Mouse (Mus musculus) left cerebral cortex, postnatal 36 days (tissue): ENCODE measurements at regions not wholly inside any gene's neighbourhood (a gene's known extent, or its start where the extent isn't known, plus 50 kb on each side); places are given as distances from the start of the nearest gene placed in this dataset.

Experiments
- DNase-seq, 2 experiments: peaks; one replicate each; pipeline ENCODE4 v3.0.0; 2021 to 2022; ENCODE audit warnings: low spot score in 2 of 2, mixed read lengths in 1 of 2
- intact Hi-C: fragments of 180-260 bp; cut with DNase I; formaldehyde crosslinking; loops from one replicate; pipeline ENCODE4 v1.15.1; 2025

DNA sequence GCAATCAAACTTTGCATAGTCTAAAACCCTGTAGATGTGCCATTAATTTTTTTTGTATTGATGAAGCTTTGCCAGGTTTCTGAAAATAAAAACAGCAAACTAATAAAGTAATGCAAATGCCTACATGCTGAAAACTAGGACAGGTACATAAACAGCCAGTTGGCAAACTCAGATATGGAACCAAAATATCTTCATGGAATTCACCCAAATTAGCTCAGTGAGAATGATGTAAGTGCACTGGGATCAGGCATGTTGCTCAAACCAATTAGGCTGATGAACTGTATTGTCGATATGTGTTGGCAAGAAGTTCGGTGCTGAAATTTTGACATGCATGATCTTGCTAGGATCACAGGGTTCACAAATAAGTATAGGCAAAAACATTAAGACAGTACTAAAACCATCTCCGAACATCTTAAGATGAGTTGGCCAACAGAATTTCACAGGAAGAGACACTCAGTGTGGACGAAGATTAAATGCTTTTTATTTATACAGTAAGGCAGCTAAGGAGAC, 95.3 kb upstream of the Rgma start:
- intact Hi-C loops: no loop called here
- no peak for DNase-seq

- no peak for DNase-seq
- intact Hi-C loops: no loop called here
Measured at GRCm38 (mm10) chr7:73286244-73286643, 89.1 kb upstream of the Rgma start.

DNA sequence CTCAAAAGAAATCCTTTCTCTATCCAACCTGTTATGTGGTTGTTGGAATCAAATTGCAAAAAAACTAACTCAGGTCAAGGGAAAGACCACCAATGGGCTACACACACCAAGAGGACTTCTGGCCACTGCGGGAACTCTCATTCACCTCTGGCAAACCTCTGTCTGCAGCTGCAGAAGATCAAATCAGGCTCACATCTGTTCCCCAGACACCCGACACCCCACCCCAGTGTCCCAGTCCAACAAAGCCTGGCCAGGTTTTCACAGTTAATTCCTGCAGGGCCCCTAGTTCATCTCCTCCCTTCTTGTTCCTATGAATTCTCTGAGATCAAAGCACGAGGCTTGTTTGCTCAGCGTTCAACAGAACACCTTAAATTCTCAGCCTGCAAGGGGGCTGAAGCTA, 82.0 kb upstream of the Rgma start:
- no peak for DNase-seq
- intact Hi-C loops: no loop called here

GRCm38 (mm10) chr7:73294399-73294798, 80.9 kb upstream of the Rgma start:
- intact Hi-C loops: no loop called here
- DNase-seq: no peak

DNA sequence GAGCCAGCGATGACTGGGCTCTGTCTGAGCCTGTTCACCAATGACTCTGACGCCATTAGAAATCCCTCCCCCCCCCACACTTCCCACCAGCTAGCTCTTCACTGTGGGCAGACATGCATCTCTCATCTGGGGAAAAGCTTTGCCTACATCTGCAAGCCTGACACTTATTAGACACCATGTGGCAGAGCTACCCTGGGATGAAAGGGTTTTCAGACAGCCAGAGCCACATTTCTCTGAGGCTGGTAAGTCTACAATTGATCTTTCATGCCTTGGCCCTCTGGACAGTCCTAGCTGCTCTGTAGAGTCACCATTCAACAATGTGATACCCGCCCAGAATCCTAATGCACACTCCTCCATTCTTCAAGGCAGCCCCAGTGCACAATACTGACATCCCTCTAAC, 72.8 kb upstream of the Rgma start:
- intact Hi-C loops: no loop called here
- no peak for DNase-seq

GRCm38 (mm10) chr7:73303818-73304217, 71.5 kb upstream of the Rgma start:
- DNase-seq: no peak
- intact Hi-C loops: no loop called here

- intact Hi-C loops: no loop called here
- no peak for DNase-seq
Measured at GRCm38 (mm10) chr7:73304799-73305198, 70.5 kb upstream of the Rgma start.

GRCm38 (mm10) chr7:73305286-73305975, 69.9 kb upstream of the Rgma start:
- no peak for DNase-seq
- intact Hi-C loops: no loop called here

- intact Hi-C loops: no loop called here
- DNase-seq: no peak
Measured at GRCm38 (mm10) chr7:73306296-73306695, 69.0 kb upstream of the Rgma start.

DNA sequence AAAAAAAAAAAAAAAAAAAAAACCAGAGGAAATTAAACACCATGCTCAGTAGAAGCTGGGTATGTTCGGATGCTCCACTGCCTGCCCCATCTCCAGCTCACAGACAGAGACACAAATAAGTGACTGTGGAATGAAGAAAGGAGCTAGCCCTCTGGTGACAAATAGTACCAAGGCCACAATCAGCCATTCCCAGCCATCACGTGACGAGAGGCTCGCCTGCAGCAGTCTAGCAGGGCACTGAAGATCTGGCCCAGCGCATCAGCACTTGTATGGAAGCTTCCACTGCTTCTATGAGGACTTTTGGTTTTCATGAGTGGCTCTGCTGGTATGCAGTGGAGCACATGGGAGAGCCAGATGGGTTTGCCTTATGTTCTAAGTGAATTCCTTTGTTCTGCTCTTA, 68.6 kb upstream of the Rgma start:
- intact Hi-C loops: no loop called here

GRCm38 (mm10) chr7:73307586-73308490, 67.5 kb upstream of the Rgma start:
- intact Hi-C loops: no loop called here
- no peak for DNase-seq

More for the DNA sequence above, 68.6 kb upstream of the Rgma start:
- no peak for DNase-seq

- no peak for DNase-seq
- intact Hi-C loops: no loop called here
Measured at GRCm38 (mm10) chr7:73308981-73309380, 66.3 kb upstream of the Rgma start.

- intact Hi-C loops: no loop called here
- no peak for DNase-seq
Measured at GRCm38 (mm10) chr7:73310056-73310455, 65.3 kb upstream of the Rgma start.

- intact Hi-C loops: no loop called here
- DNase-seq: no peak
Measured at GRCm38 (mm10) chr7:73310581-73311136, 64.7 kb upstream of the Rgma start.

- intact Hi-C loops: no loop called here
- DNase-seq: no peak
Measured at GRCm38 (mm10) chr7:73315555-73315954, 59.8 kb upstream of the Rgma start.

DNA sequence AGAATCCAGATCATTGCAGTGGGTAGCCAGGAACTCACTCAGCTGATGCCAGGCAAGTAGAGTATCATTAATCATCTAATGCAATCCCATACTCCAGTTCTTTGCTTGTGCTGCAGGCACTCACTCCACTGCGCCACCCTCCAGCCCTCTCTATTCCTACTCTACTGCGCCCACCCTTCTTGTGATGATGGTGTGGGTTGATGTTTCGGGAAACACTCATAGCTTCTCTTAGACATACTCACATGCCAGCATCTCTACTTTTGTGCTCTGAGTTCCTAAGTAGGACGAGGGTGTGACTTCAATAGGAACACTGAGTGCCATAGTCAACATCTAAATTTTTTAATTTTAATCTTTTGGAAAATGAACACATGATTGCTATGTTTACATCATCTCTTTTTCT, 57.7 kb upstream of the Rgma start:
- intact Hi-C loops: no loop called here
- DNase-seq: no peak

DNA sequence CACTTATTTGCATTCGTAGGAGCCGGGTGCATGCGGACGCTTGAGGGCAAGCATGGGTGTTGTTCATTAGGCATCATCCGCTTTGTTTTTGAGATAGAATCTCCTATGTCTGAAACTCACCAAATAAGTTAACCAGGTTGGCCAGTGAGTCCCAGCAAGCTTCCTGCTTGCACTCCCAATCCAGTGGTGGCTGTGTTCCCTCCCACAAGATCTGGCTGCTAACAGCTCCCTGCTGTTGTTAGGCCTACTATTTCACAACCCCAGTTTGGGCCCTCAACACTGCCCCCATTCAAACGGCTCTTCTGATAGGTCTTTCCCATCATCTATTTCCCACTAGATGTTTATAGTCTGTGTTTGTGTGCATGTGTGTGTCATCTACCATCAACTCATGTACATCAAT, 56.3 kb upstream of the Rgma start:
- no peak for DNase-seq
- intact Hi-C loops: no loop called here

- intact Hi-C loops: loop anchor here (10.0 kb wide), 1 partner anchor 55 kb away; the partner anchor contains the start of gene Rgma
Measured at GRCm38 (mm10) chr7:73319994-73320393, 55.3 kb upstream of the Rgma start.

DNA sequence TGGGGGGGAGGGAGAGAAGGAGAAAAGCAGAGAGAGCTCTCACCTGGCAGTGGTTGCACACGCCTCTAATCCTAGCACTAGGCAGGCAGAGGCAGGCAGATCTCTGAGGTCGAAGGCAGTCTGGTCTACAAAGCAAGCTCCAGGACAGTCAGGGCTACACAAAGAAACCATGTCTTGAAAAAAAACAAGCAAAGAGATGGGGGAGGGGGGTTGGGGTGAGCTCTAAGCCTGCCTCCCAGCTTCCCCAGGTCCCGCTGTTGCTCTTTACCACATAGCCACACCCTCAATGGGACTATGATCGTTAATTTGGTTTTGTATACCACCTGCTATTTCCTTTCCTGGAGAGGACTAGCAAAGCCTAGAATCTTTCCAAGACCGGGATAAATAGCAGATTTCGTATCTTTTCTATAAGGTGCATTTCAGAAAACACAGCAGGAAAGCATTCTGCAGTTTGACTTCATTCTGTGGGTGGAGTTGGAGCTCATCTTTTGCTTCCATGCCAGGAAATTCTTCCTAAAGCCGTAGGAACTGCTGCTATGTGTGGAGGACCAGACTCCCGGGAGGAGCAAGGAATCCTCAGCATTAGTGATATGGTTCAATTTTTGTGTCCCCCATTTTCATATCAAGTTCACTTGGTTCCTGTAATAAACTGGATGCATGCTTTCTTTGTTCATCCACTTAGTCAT, 52.7 kb upstream of the Rgma start:
- intact Hi-C loops: loop anchor here (10.0 kb wide), 1 partner anchor 52 kb away; the partner anchor contains the start of gene Rgma

More at GRCm38 (mm10) chr7:73319994-73320393, 55.3 kb upstream of the Rgma start:
- DNase-seq: no peak

GRCm38 (mm10) chr7:73323556-73323955, 51.8 kb upstream of the Rgma start:
- no peak for DNase-seq
- intact Hi-C loops: loop anchor here (10.0 kb wide), 1 partner anchor 51 kb away; the partner anchor contains the start of gene Rgma

More for the DNA sequence above, 52.7 kb upstream of the Rgma start:
- DNase-seq: no peak
